Mouse (Mus musculus) heart, embryonic 16.5 days (tissue): ENCODE results near the gene Pcnx3. TPM values are rescaled to one million over a fixed set of nuclear protein-coding genes. Genes with fewer than 3 reads are reported as not detected.
"Not testable (repeated sequence)": the region's sequence is repeated elsewhere in the genome, so short reads cannot be mapped to it uniquely, and the experiment has no call there.

ENCODE experiments used
- ATAC-seq: fragments of 200-750 bp; cut with Nextera tagmentation; replicated peaks from 2 replicates; pipeline ENCODE4 v1.8.0; 2017; ENCODE audit warnings: moderate number of reproducible peaks; ENCODE audit not compliant: insufficient read depth, low FRiP score; ENCODE audit errors: extremely low read depth
- H3K27ac ChIP-seq: fragments of 300-500 bp; sonication (generic); 2 replicates; pipeline ENCODE4 v1.5.1; 2014; ENCODE audit warnings: mild to moderate bottlenecking, low read length, control low read depth, moderate library complexity
- H3K27me3 ChIP-seq: fragments of 300-500 bp; sonication (generic); 2 replicates; pipeline ENCODE4 v1.6.1; 2014; ENCODE audit warnings: low read length, mixed read lengths; ENCODE audit not compliant: control insufficient read depth, insufficient read depth
- H3K36me3 ChIP-seq: fragments of 300-500 bp; sonication (generic); 2 replicates; pipeline ENCODE4 v1.6.1; 2014; ENCODE audit not compliant: control insufficient read depth, insufficient read depth
- H3K4me1 ChIP-seq: fragments of 300-500 bp; sonication (generic); 2 replicates; pipeline ENCODE4 v1.6.1; 2014; ENCODE audit warnings: low read length, mixed read lengths; ENCODE audit not compliant: control insufficient read depth, insufficient read depth
- H3K4me2 ChIP-seq: fragments of 300-500 bp; sonication (generic); 2 replicates; pipeline ENCODE4 v1.6.1; 2014; ENCODE audit warnings: low read depth, mild to moderate bottlenecking, control low read depth, low read length
- H3K4me3 ChIP-seq: fragments of 300-500 bp; sonication (generic); 2 replicates; pipeline ENCODE4 v1.5.1; 2014; ENCODE audit warnings: mild to moderate bottlenecking, control low read depth, low read length
- H3K9ac ChIP-seq: fragments of 300-500 bp; sonication (generic); 2 replicates; pipeline ENCODE4 v1.6.1; 2014; ENCODE audit warnings: low read length, control low read depth
- H3K9me3 ChIP-seq: fragments of 300-500 bp; sonication (generic); replicated peaks from 2 replicates; pipeline ENCODE4 v1.6.1; 2016; ENCODE audit warnings: low read length; ENCODE audit not compliant: control insufficient read depth
- WGBS: fragments of 180-500 bp; shearing (Covaris S2); extraction: QIAGEN DNeasy Blood & Tissue Kit; methylation state at CpG from one replicate; pipeline ENCODE4 v1.1.7; 2014; 5-methylcytosine and 5-hydroxymethylcytosine counted together
- polyA plus RNA-seq: library from polyadenylated mRNA; unstranded; fragments of >200 nt; fragmentation: Nextera tagmentation; extraction: Ambion mirVana; gene quantifications from 2 replicates; pipeline ENCODE4 v1.2.1, GENCODE M21; 2015

The Pcnx3 gene
- polyA plus RNA-seq, 1 experiment from 2014 or later: 11.5 TPM

GRCm38 (mm10) chr19:5689088-5689428 is 350 bp upstream of the Pcnx3 start:
- ATAC-seq: no peak
- Histone ChIP-seq H3K9ac (peak overlapping the region; percentile 88), H3K4me3 (peak overlapping the region; percentile 77), H3K36me3 (peaks cover 25% of the 10 kb centered on the region), H3K27me3 (no peaks in the 10 kb centered on the region), H3K4me2 (peak overlapping the region; percentile 99), H3K4me1 (peaks cover 21% of the 10 kb centered on the region), H3K9me3 (no peaks in the 10 kb centered on the region), H3K27ac (peak overlapping the region; percentile 94)
- 0% methylated on average over 7 of the region's 7 CpGs for WGBS

GRCm38 (mm10) chr19:5687738-5688137 is 970 bp downstream of the Pcnx3 start:
- Histone ChIP-seq H3K4me2 (peak overlapping the region; percentile 99), H3K36me3 (peaks cover 30% of the 10 kb centered on the region), H3K9me3 (no peaks in the 10 kb centered on the region), H3K4me1 (peaks cover 21% of the 10 kb centered on the region), H3K27ac (peak overlapping the region; percentile 94; the same call in 1 of the 2 replicates), H3K4me3 (peak overlapping the region; percentile 77), H3K9ac (peak overlapping the region; percentile 89), H3K27me3 (no peaks in the 10 kb centered on the region)
- no peak for ATAC-seq
- 22% methylated on average over 9 of the region's 9 CpGs for WGBS

GRCm38 (mm10) chr19:5686954-5687353 is 1.8 kb downstream of the Pcnx3 start:
- not testable (repeated sequence) for ATAC-seq, H3K27ac ChIP-seq, H3K4me2 ChIP-seq, H3K27me3 ChIP-seq, H3K4me3 ChIP-seq, H3K9me3 ChIP-seq
- H3K36me3 ChIP-seq: peaks cover 38% of the 10 kb centered on the region
- peak overlapping the region; percentile 8; the same call in 1 of the 2 replicates for H3K9ac ChIP-seq
- WGBS: 92% methylated on average over 11 of the region's 12 CpGs
- H3K4me1 ChIP-seq: peaks cover 17% of the 10 kb centered on the region

- WGBS: 79% methylated on average over 13 of the region's 13 CpGs
- H3K27me3 ChIP-seq: no peaks in the 10 kb centered on the region
- H3K36me3 ChIP-seq: peaks cover 43% of the 10 kb centered on the region
- H3K4me1 ChIP-seq: peaks cover 17% of the 10 kb centered on the region
- no peaks in the 10 kb centered on the region for H3K9me3 ChIP-seq
- H3K27ac ChIP-seq: no peak overlapping the region
- no peak overlapping the region for H3K4me3 ChIP-seq
- no peak overlapping the region for H3K9ac ChIP-seq
- ATAC-seq: no peak
- no peak overlapping the region for H3K4me2 ChIP-seq
Observed at GRCm38 (mm10) chr19:5686437-5686836, 2.3 kb downstream of the Pcnx3 start.

- H3K4me2 ChIP-seq: no peak overlapping the region
- no peak overlapping the region for H3K4me3 ChIP-seq
- 94% methylated on average over 11 of the region's 11 CpGs for WGBS
- H3K36me3 ChIP-seq: peaks cover 49% of the 10 kb centered on the region
- H3K9ac ChIP-seq: no peak overlapping the region
- H3K9me3 ChIP-seq: no peaks in the 10 kb centered on the region
- H3K27ac ChIP-seq: no peak overlapping the region
- H3K27me3 ChIP-seq: no peaks in the 10 kb centered on the region
- H3K4me1 ChIP-seq: peaks cover 14% of the 10 kb centered on the region
- no peak for ATAC-seq
Observed at GRCm38 (mm10) chr19:5685861-5686260, 2.8 kb downstream of the Pcnx3 start.

GRCm38 (mm10) chr19:5685431-5685830 is 3.3 kb downstream of the Pcnx3 start:
- no peak for ATAC-seq
- Histone ChIP-seq H3K9ac (no peak overlapping the region), H3K4me3 (no peak overlapping the region), H3K27me3 (no peaks in the 10 kb centered on the region), H3K4me2 (no peak overlapping the region), H3K9me3 (no peaks in the 10 kb centered on the region), H3K36me3 (peaks cover 49% of the 10 kb centered on the region), H3K4me1 (peaks cover 9% of the 10 kb centered on the region), H3K27ac (no peak overlapping the region)
- 94% methylated on average over 19 of the region's 19 CpGs for WGBS

- no peaks in the 10 kb centered on the region for H3K9me3 ChIP-seq
- H3K4me2 ChIP-seq: no peak overlapping the region
- peaks cover 7% of the 10 kb centered on the region for H3K4me1 ChIP-seq
- H3K27me3 ChIP-seq: no peaks in the 10 kb centered on the region
- H3K4me3 ChIP-seq: no peak overlapping the region
- no peak overlapping the region for H3K27ac ChIP-seq
- no peak overlapping the region for H3K9ac ChIP-seq
- peaks cover 49% of the 10 kb centered on the region for H3K36me3 ChIP-seq
- ATAC-seq: no peak
- WGBS: 95% methylated on average over 13 of the region's 13 CpGs
Observed at GRCm38 (mm10) chr19:5684985-5685384, 3.7 kb downstream of the Pcnx3 start.

GRCm38 (mm10) chr19:5684236-5684635 is 4.5 kb downstream of the Pcnx3 start:
- WGBS: 91% methylated on average over 12 of the region's 12 CpGs
- Histone ChIP-seq H3K4me2 (no peak overlapping the region), H3K27ac (no peak overlapping the region), H3K9me3 (no peaks in the 10 kb centered on the region), H3K4me1 (peaks cover 7% of the 10 kb centered on the region), H3K9ac (no peak overlapping the region), H3K4me3 (no peak overlapping the region), H3K36me3 (peaks cover 55% of the 10 kb centered on the region), H3K27me3 (no peaks in the 10 kb centered on the region)
- ATAC-seq: no peak

- no peak for ATAC-seq
- Histone ChIP-seq H3K36me3 (peaks cover 75% of the 10 kb centered on the region), H3K27ac (no peak overlapping the region), H3K4me3 (no peak overlapping the region), H3K4me1 (no peaks in the 10 kb centered on the region), H3K9ac (no peak overlapping the region), H3K4me2 (no peak overlapping the region), H3K27me3 (no peaks in the 10 kb centered on the region), H3K9me3 (no peaks in the 10 kb centered on the region)
- WGBS: 73% methylated on average over 4 of the region's 4 CpGs
Observed at GRCm38 (mm10) chr19:5680432-5680831, 8.3 kb downstream of the Pcnx3 start.
